Mouse (Mus musculus): ENCODE data around the gene Tmem53. TPM values are rescaled to one million over a fixed set of nuclear protein-coding genes. Genes with fewer than 3 reads are reported as not detected.

Tmem53 gene
- polyA plus RNA-seq, 1 experiment from 2014 or later = 8.0 TPM

DNA sequence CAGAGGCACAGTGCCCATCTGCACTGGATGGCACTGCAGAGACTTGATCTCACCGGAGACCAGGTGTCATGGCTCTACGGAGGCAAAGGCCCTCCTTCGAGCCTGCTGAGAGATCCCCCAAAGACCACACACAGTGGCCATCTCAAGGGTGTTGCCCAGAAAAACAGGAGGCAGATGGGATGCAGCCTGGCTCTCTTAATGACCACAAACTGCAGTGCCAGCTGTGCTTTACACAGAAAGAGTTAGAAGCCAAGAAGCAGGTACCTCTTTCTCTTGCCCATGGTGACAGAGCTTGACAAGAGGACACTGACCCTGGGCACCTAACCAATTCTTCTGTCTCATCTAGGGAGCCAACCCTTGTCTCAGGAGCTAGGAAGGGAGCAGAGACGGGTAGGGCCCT is 32.6 kb downstream of the Tmem53 start:
- 63% methylated on average over 4 of the region's 4 CpGs for WGBS
- peak overlapping the region; percentile 36; the same call in 1 of the 2 replicates for H3K27ac ChIP-seq (ENCODE audit: low read depth, low read length)
- peak overlapping the region; percentile 26 for H3K9ac ChIP-seq (ENCODE audit: low read length)

DNA sequence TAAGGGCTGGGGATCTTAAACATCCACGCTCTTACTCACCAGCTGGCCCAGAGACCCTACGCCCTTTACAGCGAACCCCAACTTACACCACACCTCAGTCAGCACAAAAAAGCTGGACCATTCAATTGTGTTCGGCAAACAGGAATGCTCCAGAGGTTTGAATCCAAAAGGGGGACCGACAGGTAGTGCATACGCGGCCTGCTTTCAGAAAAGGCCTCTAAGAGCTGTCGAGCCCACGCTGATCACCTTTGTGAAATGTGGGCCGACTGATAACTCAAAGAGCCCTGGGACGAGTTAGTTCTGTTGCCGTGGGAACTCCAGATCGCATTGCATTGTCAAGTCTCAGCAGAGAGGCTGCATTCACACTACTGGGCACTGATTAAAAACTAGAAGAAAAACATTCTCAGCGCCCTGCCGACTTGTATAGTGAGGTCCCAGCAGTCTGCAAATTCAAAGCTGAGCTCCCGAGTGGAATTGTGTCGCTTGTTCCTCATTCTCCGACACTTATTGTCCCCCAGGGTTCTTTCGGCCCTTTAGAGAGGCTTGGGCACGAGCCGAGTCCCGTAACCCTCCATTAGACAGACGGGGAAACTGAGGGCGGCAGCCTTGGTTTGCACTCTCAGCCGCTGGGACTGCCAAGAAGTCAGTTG is 36.7 kb downstream of the Tmem53 start:
- H3K27me3 ChIP-seq (replicated peaks; ENCODE audit: control insufficient read depth, insufficient read depth, low read length) = no peaks in the 10 kb centered on the region
- DNase-seq (ENCODE audit: low spot score) = peak; percentile 67
- H3K9me3 ChIP-seq (replicated peaks; ENCODE audit: control insufficient read depth, low read length) = no peaks in the 10 kb centered on the region
- H3K4me3 ChIP-seq (ENCODE audit: low read depth, low read length) = peak overlapping the region; percentile 76
- peaks cover 41% of the 10 kb centered on the region for H3K36me3 ChIP-seq (ENCODE audit: control insufficient read depth, insufficient read depth, low read length)
- 10% methylated on average over 25 of the region's 25 CpGs for WGBS
- H3K4me2 ChIP-seq (ENCODE audit: low read length) = peak overlapping the region; percentile 76
- peak; percentile 43 for ATAC-seq
- H3K9ac ChIP-seq (ENCODE audit: low read length) = peak overlapping the region; percentile 84
- H3K4me1 ChIP-seq (ENCODE audit: control insufficient read depth, insufficient read depth, low read length) = peaks cover 24% of the 10 kb centered on the region
- peak overlapping the region; percentile 95 for H3K27ac ChIP-seq (ENCODE audit: low read depth, low read length)

More for the DNA sequence above, 32.6 kb downstream of the Tmem53 start:
- DNase-seq (ENCODE audit: low spot score) (no peak), ATAC-seq (no peak)
- Histone ChIP-seq H3K4me2 (ENCODE audit: low read length) (no peak overlapping the region), H3K4me1 (ENCODE audit: control insufficient read depth, insufficient read depth, low read length) (peaks cover 21% of the 10 kb centered on the region), H3K27me3 (replicated peaks; ENCODE audit: control insufficient read depth, insufficient read depth, low read length) (no peaks in the 10 kb centered on the region), H3K9me3 (replicated peaks; ENCODE audit: control insufficient read depth, low read length) (no peaks in the 10 kb centered on the region), H3K36me3 (ENCODE audit: control insufficient read depth, insufficient read depth, low read length) (peaks cover 76% of the 10 kb centered on the region), H3K4me3 (ENCODE audit: low read depth, low read length) (no peak overlapping the region)

DNA sequence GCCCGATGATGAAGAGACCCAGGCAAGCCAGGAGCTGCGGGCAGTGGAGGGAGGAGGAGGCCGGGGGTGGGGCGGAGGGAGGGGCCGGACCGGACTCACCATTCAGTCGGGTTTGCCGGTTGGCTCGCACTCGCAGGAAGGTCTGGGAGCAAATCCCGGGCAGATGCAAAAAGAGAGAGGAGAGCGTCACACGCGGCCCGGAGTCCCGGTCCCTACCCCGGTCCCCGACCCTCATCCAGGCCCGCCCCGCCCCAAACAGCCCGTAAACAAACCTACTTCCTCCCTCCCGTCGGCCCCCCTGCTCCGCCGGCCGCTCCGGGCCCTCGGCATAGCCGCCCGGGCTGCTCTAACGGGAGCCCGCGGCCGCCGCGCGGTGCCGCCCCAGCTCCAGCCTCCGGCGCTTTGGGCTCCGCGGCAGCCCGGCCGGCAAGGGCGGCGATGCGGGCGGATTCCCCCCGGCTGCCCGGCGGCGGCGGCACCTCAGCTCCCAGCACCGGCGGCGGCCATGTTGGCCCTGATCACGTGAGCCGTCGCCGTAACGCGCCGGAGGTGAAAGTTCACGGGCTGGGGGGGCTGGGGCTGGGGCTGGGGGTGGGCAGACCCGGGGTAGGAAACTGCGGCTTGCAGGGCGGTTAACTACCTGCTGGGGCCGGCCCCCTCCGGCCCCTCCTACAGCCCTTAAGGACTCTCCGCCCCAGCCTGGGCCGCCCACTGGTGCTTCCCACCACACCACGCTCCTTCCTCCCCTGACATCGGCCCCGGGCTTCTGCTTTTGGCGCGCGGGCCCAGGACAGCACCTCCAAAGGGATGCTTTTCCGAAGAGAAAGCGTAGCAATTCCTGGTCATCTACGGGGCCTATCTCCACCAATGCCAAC is 37.4 kb downstream of the Tmem53 start:
- Histone ChIP-seq H3K27me3 (replicated peaks; ENCODE audit: control insufficient read depth, insufficient read depth, low read length) (no peaks in the 10 kb centered on the region), H3K4me3 (ENCODE audit: low read depth, low read length) (peak overlapping the region; percentile 76), H3K36me3 (ENCODE audit: control insufficient read depth, insufficient read depth, low read length) (peaks cover 33% of the 10 kb centered on the region), H3K4me1 (ENCODE audit: control insufficient read depth, insufficient read depth, low read length) (peaks cover 18% of the 10 kb centered on the region), H3K4me2 (ENCODE audit: low read length) (peak overlapping the region; percentile 76), H3K9me3 (replicated peaks; ENCODE audit: control insufficient read depth, low read length) (no peaks in the 10 kb centered on the region), H3K27ac (ENCODE audit: low read depth, low read length) (peak overlapping the region; percentile 95), H3K9ac (ENCODE audit: low read length) (peak overlapping the region; percentile 84)
- peak; percentile 86 for DNase-seq (ENCODE audit: low spot score)
- WGBS = under 1% methylated on average over 55 of the region's 80 CpGs
- ATAC-seq = peak; percentile 88

DNA sequence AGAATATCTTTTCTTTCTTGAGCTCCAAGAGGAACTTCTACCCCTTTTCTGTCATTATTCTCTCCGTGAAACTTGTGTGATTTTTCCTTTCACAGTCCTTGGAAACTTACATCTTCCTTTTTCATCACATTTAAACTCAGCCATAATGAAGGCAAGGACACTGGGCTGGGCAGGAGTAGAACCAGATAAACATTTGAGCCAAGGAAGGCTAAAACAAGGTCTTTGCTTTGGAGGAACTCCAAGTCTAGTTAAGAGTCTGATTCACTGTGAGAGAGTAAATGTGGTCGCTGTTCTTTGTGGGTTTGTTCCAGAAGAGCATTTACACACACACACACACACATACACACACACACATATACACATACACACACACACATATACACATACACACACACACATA is 39.9 kb downstream of the Tmem53 start:
- no peak overlapping the region for H3K4me3 ChIP-seq (ENCODE audit: low read depth, low read length)
- no peaks in the 10 kb centered on the region for H3K9me3 ChIP-seq (replicated peaks; ENCODE audit: control insufficient read depth, low read length)
- H3K4me2 ChIP-seq (ENCODE audit: low read length) = no peak overlapping the region
- H3K9ac ChIP-seq (ENCODE audit: low read length) = no peak overlapping the region
- no peak for ATAC-seq
- no peak overlapping the region for H3K27ac ChIP-seq (ENCODE audit: low read depth, low read length)
- peaks cover 14% of the 10 kb centered on the region for H3K4me1 ChIP-seq (ENCODE audit: control insufficient read depth, insufficient read depth, low read length)
- H3K27me3 ChIP-seq (replicated peaks; ENCODE audit: control insufficient read depth, insufficient read depth, low read length) = no peaks in the 10 kb centered on the region
- whole genome bisulfite sequencing = 86% methylated on average over 2 of the region's 2 CpGs
- H3K36me3 ChIP-seq (ENCODE audit: control insufficient read depth, insufficient read depth, low read length) = peaks cover 8% of the 10 kb centered on the region; the same call in 1 of the 2 replicates
- no peak for DNase-seq (ENCODE audit: low spot score)

DNA sequence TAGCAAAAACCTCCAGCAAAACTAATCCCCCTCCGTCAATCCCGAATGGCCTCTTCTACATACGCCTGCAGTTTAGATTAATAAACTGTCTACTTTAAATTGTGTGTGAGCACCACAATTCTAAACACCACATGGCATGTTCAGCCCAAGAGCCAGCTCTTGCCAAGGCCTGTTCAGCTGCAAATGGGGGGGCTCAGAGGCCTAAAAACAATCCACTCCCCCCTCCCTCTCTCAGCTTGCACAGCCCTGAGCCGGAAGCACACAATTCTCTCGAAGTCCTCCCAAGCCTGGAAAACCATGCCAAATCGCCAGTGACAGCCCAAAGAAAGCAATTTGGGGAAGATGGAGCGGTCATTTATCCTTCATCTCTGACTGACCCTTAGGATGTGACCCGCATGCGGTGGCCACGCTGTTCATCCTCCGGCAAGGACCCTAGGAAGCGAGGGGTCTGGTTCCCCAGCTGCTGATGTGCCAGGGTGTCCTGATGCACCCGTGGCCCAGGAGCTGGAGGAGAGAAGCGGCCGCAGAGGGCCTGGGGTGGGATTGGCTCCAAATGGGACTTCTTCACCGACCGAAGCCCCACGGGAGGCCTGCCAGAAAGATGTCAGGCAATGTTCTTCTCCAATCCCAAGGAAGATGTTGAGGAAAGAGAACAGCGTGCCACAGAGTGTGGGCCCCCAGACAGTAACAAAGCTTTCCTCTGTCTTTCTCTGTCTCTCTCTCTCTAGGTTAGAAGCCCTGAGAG is 45.3 kb downstream of the Tmem53 start:
- no peaks in the 10 kb centered on the region for H3K36me3 ChIP-seq (ENCODE audit: control insufficient read depth, insufficient read depth, low read length)
- H3K9ac ChIP-seq (ENCODE audit: low read length) = no peak overlapping the region
- H3K9me3 ChIP-seq (replicated peaks; ENCODE audit: control insufficient read depth, low read length) = no peaks in the 10 kb centered on the region
- 0 out of 2 replicates have a peak, but pooled peaks cover 6% of the 10 kb centered on the region for H3K27me3 ChIP-seq (replicated peaks; ENCODE audit: control insufficient read depth, insufficient read depth, low read length)
- no peak overlapping the region for H3K4me3 ChIP-seq (ENCODE audit: low read depth, low read length)
- 86% methylated on average over 19 of the region's 19 CpGs for WGBS
- no peak for DNase-seq (ENCODE audit: low spot score)
- no peak for ATAC-seq
- no peak overlapping the region for H3K4me2 ChIP-seq (ENCODE audit: low read length)
- no peak overlapping the region for H3K27ac ChIP-seq (ENCODE audit: low read depth, low read length)
- H3K4me1 ChIP-seq (ENCODE audit: control insufficient read depth, insufficient read depth, low read length) = no peaks in the 10 kb centered on the region

DNA sequence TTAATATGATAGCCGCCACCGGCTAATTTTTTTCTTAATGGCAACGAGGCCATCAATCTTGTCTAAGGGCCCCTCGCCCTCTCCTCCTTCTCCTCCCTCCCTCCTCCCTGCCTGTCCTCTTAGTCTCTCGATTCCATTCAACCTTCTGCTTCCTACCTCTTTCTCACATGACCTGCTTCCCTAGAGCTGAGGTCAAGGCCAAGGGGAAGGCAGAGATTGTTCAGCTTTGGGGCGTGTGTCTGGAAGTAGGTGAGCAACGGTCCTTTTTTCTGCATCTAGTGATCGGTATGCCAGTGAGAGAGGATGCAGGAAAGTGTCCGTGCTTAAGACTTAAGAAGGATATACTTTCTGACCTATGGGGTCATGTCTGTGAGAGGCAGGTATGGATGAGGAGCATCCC is 46.1 kb downstream of the Tmem53 start:
- Histone ChIP-seq H3K9ac (ENCODE audit: low read length) (no peak overlapping the region), H3K27me3 (replicated peaks; ENCODE audit: control insufficient read depth, insufficient read depth, low read length) (peaks cover 13% of the 10 kb centered on the region), H3K4me1 (ENCODE audit: control insufficient read depth, insufficient read depth, low read length) (no peaks in the 10 kb centered on the region), H3K4me3 (ENCODE audit: low read depth, low read length) (no peak overlapping the region), H3K27ac (ENCODE audit: low read depth, low read length) (no peak overlapping the region), H3K4me2 (ENCODE audit: low read length) (no peak overlapping the region), H3K36me3 (ENCODE audit: control insufficient read depth, insufficient read depth, low read length) (no peaks in the 10 kb centered on the region), H3K9me3 (replicated peaks; ENCODE audit: control insufficient read depth, low read length) (no peaks in the 10 kb centered on the region)
- WGBS = 85% methylated on average over 9 of the region's 9 CpGs
- no peak for DNase-seq (ENCODE audit: low spot score)
- ATAC-seq = no peak

DNA sequence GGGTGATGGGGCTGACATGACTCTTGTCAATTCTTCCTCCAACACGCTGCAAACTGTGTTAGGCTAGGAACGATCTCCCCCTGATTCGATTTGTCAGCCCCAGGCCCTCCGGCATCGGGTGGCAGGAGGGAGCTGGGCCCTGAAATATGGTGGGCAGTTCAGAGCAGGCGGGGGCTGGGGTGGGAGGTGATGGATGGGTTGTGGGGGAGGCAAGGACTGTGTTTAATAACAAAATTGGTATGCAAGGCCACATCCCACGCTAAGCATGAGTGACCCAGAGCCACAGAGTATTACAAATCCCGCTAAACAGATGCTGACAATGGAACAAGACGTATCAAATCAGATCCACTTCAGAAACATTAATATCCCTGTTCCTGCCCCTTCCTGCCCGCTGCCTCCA is 48.2 kb downstream of the Tmem53 start:
- ATAC-seq (no peak), DNase-seq (ENCODE audit: low spot score) (no peak)
- no peak overlapping the region for H3K4me2 ChIP-seq (ENCODE audit: low read length)
- H3K27ac ChIP-seq (ENCODE audit: low read depth, low read length) = no peak overlapping the region
- 81% methylated on average over 10 of the region's 10 CpGs for WGBS
- H3K4me1 ChIP-seq (ENCODE audit: control insufficient read depth, insufficient read depth, low read length) = peaks cover 8% of the 10 kb centered on the region
- no peaks in the 10 kb centered on the region for H3K9me3 ChIP-seq (replicated peaks; ENCODE audit: control insufficient read depth, low read length)
- H3K27me3 ChIP-seq (replicated peaks; ENCODE audit: control insufficient read depth, insufficient read depth, low read length) = peaks cover 34% of the 10 kb centered on the region
- H3K36me3 ChIP-seq (ENCODE audit: control insufficient read depth, insufficient read depth, low read length) = no peaks in the 10 kb centered on the region
- H3K9ac ChIP-seq (ENCODE audit: low read length) = no peak overlapping the region
- no peak overlapping the region for H3K4me3 ChIP-seq (ENCODE audit: low read depth, low read length)

DNA sequence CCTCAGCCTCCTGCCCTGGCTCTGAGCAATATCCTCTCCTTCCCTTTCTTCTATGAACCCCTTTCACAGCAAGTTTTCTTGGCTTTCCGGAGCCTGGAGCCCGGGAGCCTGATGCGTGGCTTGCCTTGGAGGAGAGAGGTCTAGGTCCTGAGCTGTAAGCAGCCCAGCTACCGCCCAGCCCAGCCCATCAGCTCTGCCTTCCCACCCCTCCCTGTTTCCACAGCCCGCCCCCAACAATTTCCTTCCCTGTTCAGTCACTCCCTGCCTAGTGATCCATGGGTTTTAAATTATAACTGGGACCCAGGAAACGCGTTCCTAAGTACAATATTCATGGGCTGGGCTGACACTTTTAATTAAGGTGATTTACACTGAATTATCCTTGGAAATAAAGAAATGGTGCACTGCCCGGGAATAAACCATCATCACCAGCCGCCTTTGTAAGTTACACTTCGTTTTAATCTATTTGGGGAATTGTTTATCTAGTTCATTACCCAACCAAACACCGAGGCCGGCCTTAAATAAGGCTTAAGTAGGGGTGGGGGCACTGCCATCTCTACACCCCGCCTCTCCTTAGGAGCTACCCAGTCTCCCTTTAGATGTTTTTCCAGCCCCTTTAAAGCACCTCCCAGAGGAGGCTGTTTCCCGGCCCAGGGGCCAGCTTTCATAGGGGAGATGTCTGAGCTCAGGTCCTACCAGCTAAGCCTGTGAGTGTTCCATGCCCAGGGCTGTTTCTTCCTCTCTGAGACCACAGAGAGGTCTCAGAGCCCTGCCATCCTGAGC is 50.5 kb downstream of the Tmem53 start:
- Histone ChIP-seq H3K27me3 (replicated peaks; ENCODE audit: control insufficient read depth, insufficient read depth, low read length) (peaks cover 41% of the 10 kb centered on the region), H3K9me3 (replicated peaks; ENCODE audit: control insufficient read depth, low read length) (no peaks in the 10 kb centered on the region), H3K9ac (ENCODE audit: low read length) (no peak overlapping the region), H3K4me2 (ENCODE audit: low read length) (no peak overlapping the region), H3K4me1 (ENCODE audit: control insufficient read depth, insufficient read depth, low read length) (peaks cover 8% of the 10 kb centered on the region), H3K36me3 (ENCODE audit: control insufficient read depth, insufficient read depth, low read length) (no peaks in the 10 kb centered on the region), H3K27ac (ENCODE audit: low read depth, low read length) (no peak overlapping the region), H3K4me3 (ENCODE audit: low read depth, low read length) (no peak overlapping the region)
- WGBS = 23% methylated on average over 14 of the region's 14 CpGs
- ATAC-seq (no peak), DNase-seq (ENCODE audit: low spot score) (no peak)

Data from forebrain, embryonic 14.5 days (tissue).